Mouse (Mus musculus): ENCODE measurements around the gene Tcf15. TPM values are rescaled to one million over a fixed set of nuclear protein-coding genes. Genes with fewer than 3 reads are reported as not detected.

Gene Tcf15
- total and polyA plus RNA-seq, 3 experiments: not detected

- Histone ChIP-seq H3K4me2 (ENCODE audit: insufficient read depth, low read depth, poor library complexity, severe bottlenecking) (no peak overlapping the region), H3K36me3 (replicated peaks in 1 of 2; ENCODE audit: control insufficient read depth in 1 of 2, insufficient read depth in 1 of 2, low read length in 1 of 2) (no peaks in the 10 kb centered on the region), H3K9me3 (replicated peaks; ENCODE audit: low read length) (no peaks in the 10 kb centered on the region), H3K27me3 (replicated peaks) (peaks cover 88% of the 10 kb centered on the region), H3K9ac (ENCODE audit: insufficient read depth, low read depth) (no peak overlapping the region), H3K4me3 (replicated peaks in 1 of 3; ENCODE audit: low read depth in 2 of 3, low read length in 2 of 3, poor library complexity in 1 of 3) (no peak overlapping the region), H3K79me2 (replicated peaks; ENCODE audit: control insufficient read depth, extremely low read depth, insufficient read depth, poor library complexity, severe bottlenecking) (no peaks in the 10 kb centered on the region), H3K27ac (ENCODE audit: insufficient read depth, low read depth) (no peak overlapping the region), H3K4me1 (ENCODE audit: control insufficient read depth in 1 of 2, insufficient read depth in 2 of 2) (no peaks in the 10 kb centered on the region)
- TF ChIP-seq EP300 (IDR thresholded peaks at IDR 0.05; ENCODE audit: low read length) (no peak), ZNF384 (IDR thresholded peaks at IDR 0.05; ENCODE audit: low read depth, low read length) (no peak), JUND (conservative IDR thresholded peaks at IDR 0.05; ENCODE audit: low read depth, low read length) (no peak)
- DNase-seq (ENCODE audit: extremely low read depth): no peak
- in situ Hi-C loops (cut with MboI; ENCODE audit: low pct_ligation_motif_present, low pct_unique_long_range_greater_than_20kb, low sequenced_read_pairs) (no loop called here), dilution Hi-C loops (cut with MboI; ENCODE audit: extremely low pct_ligation_motif_present, extremely low pct_unique_long_range_greater_than_20kb, low sequenced_read_pairs) (no loop called here)
Observed at GRCm38 (mm10) chr2:152132016-152132415, 11.3 kb upstream of the Tcf15 start.

- Histone ChIP-seq H3K79me2 (replicated peaks; ENCODE audit: control insufficient read depth, extremely low read depth, insufficient read depth, poor library complexity, severe bottlenecking) (no peaks in the 10 kb centered on the region), H3K27ac (ENCODE audit: insufficient read depth, low read depth) (no peak overlapping the region), H3K4me3 (replicated peaks in 1 of 3; ENCODE audit: low read depth in 2 of 3, low read length in 2 of 3, poor library complexity in 1 of 3) (no peak overlapping the region), H3K9ac (ENCODE audit: insufficient read depth, low read depth) (no peak overlapping the region), H3K36me3 (replicated peaks in 1 of 2; ENCODE audit: control insufficient read depth in 1 of 2, insufficient read depth in 1 of 2, low read length in 1 of 2) (no peaks in the 10 kb centered on the region), H3K9me3 (replicated peaks; ENCODE audit: low read length) (no peaks in the 10 kb centered on the region), H3K27me3 (replicated peaks) (peaks cover 91% of the 10 kb centered on the region), H3K4me1 (ENCODE audit: control insufficient read depth in 1 of 2, insufficient read depth in 2 of 2) (no peaks in the 10 kb centered on the region), H3K4me2 (ENCODE audit: insufficient read depth, low read depth, poor library complexity, severe bottlenecking) (no peak overlapping the region)
- DNase-seq (ENCODE audit: extremely low read depth): no peak
- TF ChIP-seq ZKSCAN1 (IDR thresholded peaks at IDR 0.05; ENCODE audit: borderline replicate concordance, low read depth, low read length): no peak
- TF ChIP-seq NRF1 (IDR thresholded peaks at IDR 0.05; ENCODE audit: low read depth, low read length): no peak
- no peak for TF ChIP-seq EP300 (IDR thresholded peaks at IDR 0.05; ENCODE audit: low read length)
- TF ChIP-seq JUND (conservative IDR thresholded peaks at IDR 0.05; ENCODE audit: low read depth, low read length): no peak
- no peak for TF ChIP-seq SIN3A (IDR thresholded peaks at IDR 0.05; ENCODE audit: low read length)
- no peak for TF ChIP-seq USF2 (conservative IDR thresholded peaks at IDR 0.05; ENCODE audit: low read depth, low read length)
- TF ChIP-seq TCF12 (IDR thresholded peaks at IDR 0.05; ENCODE audit: low read depth, low read length): no peak
- TF ChIP-seq MXI1 (IDR thresholded peaks at IDR 0.05; ENCODE audit: low read depth, low read length): no peak
- dilution Hi-C loops (cut with MboI; ENCODE audit: extremely low pct_ligation_motif_present, extremely low pct_unique_long_range_greater_than_20kb, low sequenced_read_pairs) (no loop called here), in situ Hi-C loops (cut with MboI; ENCODE audit: low pct_ligation_motif_present, low pct_unique_long_range_greater_than_20kb, low sequenced_read_pairs) (no loop called here)
Observed at GRCm38 (mm10) chr2:152132691-152133090, 10.7 kb upstream of the Tcf15 start.

- Histone ChIP-seq H3K79me2 (replicated peaks; ENCODE audit: control insufficient read depth, extremely low read depth, insufficient read depth, poor library complexity, severe bottlenecking) (no peaks in the 10 kb centered on the region), H3K4me2 (ENCODE audit: insufficient read depth, low read depth, poor library complexity, severe bottlenecking) (no peak overlapping the region), H3K9me3 (replicated peaks; ENCODE audit: low read length) (no peaks in the 10 kb centered on the region), H3K27ac (ENCODE audit: insufficient read depth, low read depth) (no peak overlapping the region), H3K4me3 (replicated peaks in 1 of 3; ENCODE audit: low read depth in 2 of 3, low read length in 2 of 3, poor library complexity in 1 of 3) (no peak overlapping the region), H3K4me1 (ENCODE audit: control insufficient read depth in 1 of 2, insufficient read depth in 2 of 2) (no peaks in the 10 kb centered on the region), H3K36me3 (replicated peaks in 1 of 2; ENCODE audit: control insufficient read depth in 1 of 2, insufficient read depth in 1 of 2, low read length in 1 of 2) (no peaks in the 10 kb centered on the region), H3K9ac (ENCODE audit: insufficient read depth, low read depth) (no peak overlapping the region), H3K27me3 (replicated peaks) (peaks cover 77% of the 10 kb centered on the region)
- dilution Hi-C loops (cut with MboI; ENCODE audit: extremely low pct_ligation_motif_present, extremely low pct_unique_long_range_greater_than_20kb, low sequenced_read_pairs) (no loop called here), in situ Hi-C loops (cut with MboI; ENCODE audit: low pct_ligation_motif_present, low pct_unique_long_range_greater_than_20kb, low sequenced_read_pairs) (no loop called here)
- no peak for TF ChIP-seq IRF4 (IDR thresholded peaks at IDR 0.05; ENCODE audit: low read depth, low read length)
- no peak for TF ChIP-seq MXI1 (IDR thresholded peaks at IDR 0.05; ENCODE audit: low read depth, low read length)
- no peak for DNase-seq (ENCODE audit: extremely low read depth)
Observed at GRCm38 (mm10) chr2:152139191-152139987, 4.0 kb upstream of the Tcf15 start.
